Mouse (Mus musculus): Measurements from ENCODE around the gene Necab2.

The Necab2 gene

DNA sequence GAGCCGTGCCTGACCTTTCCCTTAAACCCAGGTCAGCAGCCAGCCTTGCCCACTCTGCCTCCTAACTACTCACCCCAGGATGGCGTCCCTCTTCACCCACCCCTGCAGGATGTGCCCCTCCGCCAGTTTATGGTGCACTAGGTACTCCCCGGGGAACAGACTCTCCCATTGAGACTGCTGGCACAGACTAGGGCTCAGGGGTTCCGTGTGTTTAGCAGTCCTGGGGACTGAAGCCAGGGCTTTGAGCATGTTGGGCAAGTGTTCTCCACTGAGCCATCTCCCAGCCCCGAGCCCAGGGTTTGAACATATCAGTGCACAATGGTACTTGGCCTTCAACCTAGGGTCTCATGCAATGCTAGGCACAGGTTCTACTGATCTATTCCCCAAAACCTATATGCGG, 11.0 kb upstream of the Necab2 start:
- no peaks in the 10 kb centered on the region for H3K27me3 ChIP-seq (ENCODE audit: control insufficient read depth, insufficient read depth, low read length, poor library complexity, severe bottlenecking)
- no peaks in the 10 kb centered on the region for H3K36me3 ChIP-seq (ENCODE audit: control insufficient read depth, insufficient read depth, low read length, poor library complexity, severe bottlenecking)
- no peak for DNase-seq (ENCODE audit: low read depth, low spot score)

DNA sequence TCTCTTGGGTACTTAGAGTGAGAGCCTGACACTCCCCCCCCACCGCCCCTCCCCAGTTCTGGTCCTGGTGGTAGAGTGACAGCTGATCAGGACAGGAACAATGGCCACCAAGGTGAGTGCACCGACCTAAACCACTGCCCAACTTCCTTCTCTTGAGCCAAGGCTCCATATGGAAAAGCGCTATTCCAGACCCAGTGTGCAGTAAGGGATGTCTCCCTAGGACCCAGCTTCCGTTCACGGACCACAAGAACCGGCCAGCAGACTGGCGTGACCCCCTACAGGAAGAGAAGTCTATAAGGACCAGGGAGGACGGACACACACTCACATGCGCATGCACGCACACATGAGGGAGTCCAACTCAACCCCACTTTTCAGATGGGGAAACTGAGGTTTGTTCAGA, 10.2 kb upstream of the Necab2 start:
- no peaks in the 10 kb centered on the region for H3K27me3 ChIP-seq (ENCODE audit: control insufficient read depth, insufficient read depth, low read length, poor library complexity, severe bottlenecking)
- DNase-seq (ENCODE audit: low read depth, low spot score) = no peak
- H3K36me3 ChIP-seq (ENCODE audit: control insufficient read depth, insufficient read depth, low read length, poor library complexity, severe bottlenecking) = no peaks in the 10 kb centered on the region

DNA sequence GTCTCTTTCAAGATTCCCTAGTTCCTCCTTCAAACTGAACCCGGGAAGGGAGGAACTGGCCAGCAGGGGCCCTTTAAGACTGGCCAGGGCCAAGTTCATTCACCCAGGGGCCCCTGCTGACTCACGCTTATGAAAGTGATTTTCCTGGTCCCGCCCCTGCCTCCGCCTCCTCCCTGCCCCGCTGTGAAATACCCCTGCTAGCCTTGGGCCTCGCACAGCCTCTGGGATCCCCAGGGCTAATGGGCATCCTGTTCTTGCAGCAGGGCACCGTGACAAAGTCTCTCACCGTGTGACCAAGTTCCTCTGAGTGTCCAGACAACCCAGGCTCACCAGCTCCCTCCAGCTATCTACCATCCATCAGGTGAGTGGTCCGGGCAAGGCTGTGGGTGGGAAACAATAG, 9.6 kb upstream of the Necab2 start:
- H3K36me3 ChIP-seq (ENCODE audit: control insufficient read depth, insufficient read depth, low read length, poor library complexity, severe bottlenecking) = no peaks in the 10 kb centered on the region
- DNase-seq (ENCODE audit: low read depth, low spot score) = peak; percentile 58
- no peaks in the 10 kb centered on the region for H3K27me3 ChIP-seq (ENCODE audit: control insufficient read depth, insufficient read depth, low read length, poor library complexity, severe bottlenecking)

DNA sequence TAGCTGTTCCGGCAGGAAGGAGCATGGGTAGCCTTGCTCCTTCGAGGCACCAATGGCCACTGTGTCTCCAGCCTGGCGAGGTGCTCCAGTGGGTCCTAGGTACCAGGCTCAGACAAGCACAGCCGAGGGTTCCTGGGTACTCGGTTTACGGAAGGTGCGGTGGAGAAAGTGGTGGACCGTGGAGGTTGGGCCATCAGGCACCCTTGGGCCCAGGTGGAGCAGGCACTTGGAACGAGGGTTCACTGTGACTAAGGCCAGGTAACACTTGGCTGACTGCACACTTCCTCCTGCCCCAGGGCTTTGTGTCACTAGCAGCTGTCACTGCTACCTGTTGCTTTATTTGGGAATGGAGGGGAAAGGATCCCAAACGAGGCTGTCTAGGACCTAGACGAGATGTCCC, 9.0 kb upstream of the Necab2 start:
- H3K27me3 ChIP-seq (ENCODE audit: control insufficient read depth, insufficient read depth, low read length, poor library complexity, severe bottlenecking) = no peaks in the 10 kb centered on the region
- DNase-seq (ENCODE audit: low read depth, low spot score) = peak; percentile 62
- H3K36me3 ChIP-seq (ENCODE audit: control insufficient read depth, insufficient read depth, low read length, poor library complexity, severe bottlenecking) = no peaks in the 10 kb centered on the region

DNA sequence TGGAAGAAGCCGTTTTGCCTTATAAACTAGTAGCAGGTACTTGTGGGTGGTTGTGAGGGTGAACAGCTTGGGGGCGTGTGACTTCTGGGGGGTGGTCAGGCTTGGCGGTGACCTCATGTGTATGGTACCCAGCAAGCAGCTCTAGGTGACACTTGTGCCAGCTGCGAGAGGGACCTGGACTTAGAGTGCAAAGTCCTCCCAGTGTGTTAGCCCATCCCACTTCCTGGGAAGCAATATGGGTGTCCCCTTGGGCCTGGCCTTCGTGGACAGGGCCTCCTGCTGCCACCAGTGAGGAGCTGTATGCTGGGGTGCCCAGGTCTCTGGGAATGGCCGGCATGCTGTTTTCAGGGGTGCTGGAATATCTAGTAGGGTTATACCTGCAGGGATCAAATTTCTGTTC, 7.6 kb upstream of the Necab2 start:
- no peaks in the 10 kb centered on the region for H3K36me3 ChIP-seq (ENCODE audit: control insufficient read depth, insufficient read depth, low read length, poor library complexity, severe bottlenecking)
- no peaks in the 10 kb centered on the region for H3K27me3 ChIP-seq (ENCODE audit: control insufficient read depth, insufficient read depth, low read length, poor library complexity, severe bottlenecking)
- no peak for DNase-seq (ENCODE audit: low read depth, low spot score)

DNA sequence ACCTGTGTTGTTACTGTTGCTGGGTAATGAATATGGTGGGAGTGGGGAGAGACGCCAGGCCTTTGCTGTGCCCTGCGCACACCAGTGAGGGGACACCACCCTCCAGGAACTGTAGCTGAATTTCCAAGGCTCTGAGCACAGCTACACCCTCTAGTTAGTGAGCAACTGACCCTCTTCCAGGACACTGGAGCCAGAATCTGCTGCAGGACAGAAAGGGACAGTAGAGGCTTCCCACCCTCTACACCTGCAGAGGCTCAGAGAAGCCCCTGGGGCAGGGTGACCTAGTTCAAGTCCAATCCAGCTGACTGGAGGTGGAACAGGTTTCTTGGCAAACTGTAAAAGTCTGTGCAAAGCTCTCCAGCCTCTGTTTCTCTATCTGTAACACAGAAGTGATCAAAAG, 7.1 kb upstream of the Necab2 start:
- no peak for DNase-seq (ENCODE audit: low read depth, low spot score)
- no peaks in the 10 kb centered on the region for H3K36me3 ChIP-seq (ENCODE audit: control insufficient read depth, insufficient read depth, low read length, poor library complexity, severe bottlenecking)
- no peaks in the 10 kb centered on the region for H3K27me3 ChIP-seq (ENCODE audit: control insufficient read depth, insufficient read depth, low read length, poor library complexity, severe bottlenecking)

DNA sequence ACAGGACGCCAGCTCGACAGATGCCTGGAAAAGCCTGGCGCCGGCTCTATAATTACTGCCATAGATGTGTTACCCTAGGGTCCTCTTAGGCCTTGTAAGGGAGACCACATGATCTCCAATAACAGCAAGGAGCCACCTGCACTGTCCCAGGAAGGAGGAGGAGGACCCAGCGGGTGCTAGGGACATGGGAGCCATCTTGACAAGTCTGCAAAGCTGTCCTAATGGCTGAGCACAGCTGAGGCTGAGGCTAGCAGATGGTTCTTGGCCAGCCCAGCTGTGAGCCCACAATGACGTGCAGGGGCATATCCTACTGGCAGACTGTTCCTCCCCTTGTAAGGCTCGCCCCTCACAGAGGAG, 6.6 kb upstream of the Necab2 start:
- no peaks in the 10 kb centered on the region for H3K36me3 ChIP-seq (ENCODE audit: control insufficient read depth, insufficient read depth, low read length, poor library complexity, severe bottlenecking)
- no peak for DNase-seq (ENCODE audit: low read depth, low spot score)
- H3K27me3 ChIP-seq (ENCODE audit: control insufficient read depth, insufficient read depth, low read length, poor library complexity, severe bottlenecking) = no peaks in the 10 kb centered on the region

DNA sequence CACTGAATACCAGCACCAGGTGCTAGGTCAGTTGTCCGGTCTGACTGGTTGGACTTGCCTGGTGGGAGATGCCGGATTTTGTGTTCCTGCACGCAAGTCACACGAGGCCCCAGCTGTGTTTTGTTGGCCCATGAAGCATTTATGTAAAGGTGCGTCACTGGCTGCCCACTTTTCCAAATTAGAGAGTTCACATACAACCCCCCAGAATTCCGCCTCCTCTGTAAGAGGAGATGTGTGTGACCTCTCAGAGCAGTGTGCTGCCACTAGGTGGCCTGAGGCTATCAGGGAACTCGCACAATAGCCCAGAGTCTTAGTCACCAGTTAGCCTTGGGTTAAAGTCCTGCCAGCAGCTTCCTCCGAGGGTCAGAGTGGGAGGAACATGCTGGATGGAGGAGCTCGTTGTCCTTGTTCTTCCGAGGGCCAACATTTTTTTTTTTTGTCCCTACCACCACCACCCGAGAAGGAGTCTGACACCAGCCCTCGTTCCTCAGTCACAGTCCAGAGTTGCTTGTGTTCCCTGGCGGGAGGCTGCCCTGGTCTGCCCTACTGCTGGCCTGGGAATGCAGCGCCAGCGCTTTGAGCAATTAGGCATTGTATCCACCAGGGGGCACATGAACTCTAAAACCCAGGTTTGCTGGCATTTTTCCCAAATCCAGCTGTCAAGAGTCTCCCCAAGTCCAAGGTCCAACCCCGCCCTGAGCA, 6.1 kb upstream of the Necab2 start:
- Histone ChIP-seq H3K27me3 (ENCODE audit: control insufficient read depth, insufficient read depth, low read length, poor library complexity, severe bottlenecking) (no peaks in the 10 kb centered on the region), H3K36me3 (ENCODE audit: control insufficient read depth, insufficient read depth, low read length, poor library complexity, severe bottlenecking) (no peaks in the 10 kb centered on the region)
- peak; percentile 68 for DNase-seq (ENCODE audit: low read depth, low spot score)

DNA sequence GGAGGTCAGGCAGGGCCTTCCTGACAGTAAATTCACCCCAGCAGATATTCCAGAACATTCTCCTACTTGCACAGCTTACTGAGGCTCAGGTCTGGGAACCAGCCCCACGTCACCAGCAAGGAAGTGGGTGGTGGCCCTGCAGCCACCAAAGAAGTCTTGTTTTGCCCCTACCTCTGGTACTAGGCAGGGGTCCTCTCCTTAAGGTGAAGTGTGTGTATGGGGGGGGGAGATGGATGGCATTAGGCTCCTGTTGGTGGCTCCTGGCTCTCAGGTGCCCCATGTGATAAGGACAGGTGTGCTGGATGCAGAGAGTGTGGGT, 5.6 kb upstream of the Necab2 start:
- no peak for DNase-seq (ENCODE audit: low read depth, low spot score)
- Histone ChIP-seq H3K27me3 (ENCODE audit: control insufficient read depth, insufficient read depth, low read length, poor library complexity, severe bottlenecking) (no peaks in the 10 kb centered on the region), H3K36me3 (ENCODE audit: control insufficient read depth, insufficient read depth, low read length, poor library complexity, severe bottlenecking) (no peaks in the 10 kb centered on the region)

DNA sequence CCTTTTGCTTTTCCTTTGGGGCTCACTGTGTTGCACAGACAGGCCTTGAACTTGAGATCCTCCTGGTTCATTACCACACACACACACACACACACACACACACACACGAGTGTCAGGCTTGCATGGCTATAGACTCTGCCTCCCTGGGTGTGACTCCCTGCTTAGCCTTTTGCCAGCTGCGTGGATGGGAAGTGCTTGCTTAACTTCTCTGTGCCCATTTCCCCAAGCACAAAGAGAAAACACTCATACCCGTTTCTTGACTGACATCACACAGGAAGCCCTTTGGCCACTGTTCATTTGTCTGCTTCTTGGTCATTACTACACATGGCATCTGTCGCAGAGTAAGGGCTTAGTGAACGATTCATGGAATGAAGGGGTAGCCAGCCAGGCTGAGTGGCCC, 4.5 kb upstream of the Necab2 start:
- Histone ChIP-seq H3K36me3 (ENCODE audit: control insufficient read depth, insufficient read depth, low read length, poor library complexity, severe bottlenecking) (no peaks in the 10 kb centered on the region), H3K27me3 (ENCODE audit: control insufficient read depth, insufficient read depth, low read length, poor library complexity, severe bottlenecking) (no peaks in the 10 kb centered on the region)
- DNase-seq (ENCODE audit: low read depth, low spot score) = no peak

DNA sequence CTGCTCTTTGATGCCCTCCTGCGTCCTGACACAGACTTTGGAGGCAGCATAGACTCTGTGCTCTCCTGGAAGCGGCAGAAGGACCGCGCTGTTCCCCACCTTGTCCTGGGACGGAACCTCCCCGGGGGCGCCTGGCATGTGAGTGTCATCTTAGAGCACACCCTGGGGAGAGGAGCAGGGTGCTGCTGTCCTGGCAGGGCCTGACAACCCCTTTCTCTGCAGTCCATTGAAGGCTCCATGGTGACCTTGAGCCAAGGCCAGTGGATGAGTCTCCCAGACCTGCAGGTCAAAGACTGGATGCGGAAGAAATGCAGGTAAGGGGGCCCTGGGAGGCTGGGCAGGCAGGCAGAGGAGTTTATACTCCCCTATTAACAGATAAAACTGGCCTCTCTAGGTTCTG, 3.5 kb upstream of the Necab2 start:
- DNase-seq (ENCODE audit: low read depth, low spot score) = no peak
- Histone ChIP-seq H3K27me3 (ENCODE audit: control insufficient read depth, insufficient read depth, low read length, poor library complexity, severe bottlenecking) (no peaks in the 10 kb centered on the region), H3K36me3 (ENCODE audit: control insufficient read depth, insufficient read depth, low read length, poor library complexity, severe bottlenecking) (no peaks in the 10 kb centered on the region)

DNA sequence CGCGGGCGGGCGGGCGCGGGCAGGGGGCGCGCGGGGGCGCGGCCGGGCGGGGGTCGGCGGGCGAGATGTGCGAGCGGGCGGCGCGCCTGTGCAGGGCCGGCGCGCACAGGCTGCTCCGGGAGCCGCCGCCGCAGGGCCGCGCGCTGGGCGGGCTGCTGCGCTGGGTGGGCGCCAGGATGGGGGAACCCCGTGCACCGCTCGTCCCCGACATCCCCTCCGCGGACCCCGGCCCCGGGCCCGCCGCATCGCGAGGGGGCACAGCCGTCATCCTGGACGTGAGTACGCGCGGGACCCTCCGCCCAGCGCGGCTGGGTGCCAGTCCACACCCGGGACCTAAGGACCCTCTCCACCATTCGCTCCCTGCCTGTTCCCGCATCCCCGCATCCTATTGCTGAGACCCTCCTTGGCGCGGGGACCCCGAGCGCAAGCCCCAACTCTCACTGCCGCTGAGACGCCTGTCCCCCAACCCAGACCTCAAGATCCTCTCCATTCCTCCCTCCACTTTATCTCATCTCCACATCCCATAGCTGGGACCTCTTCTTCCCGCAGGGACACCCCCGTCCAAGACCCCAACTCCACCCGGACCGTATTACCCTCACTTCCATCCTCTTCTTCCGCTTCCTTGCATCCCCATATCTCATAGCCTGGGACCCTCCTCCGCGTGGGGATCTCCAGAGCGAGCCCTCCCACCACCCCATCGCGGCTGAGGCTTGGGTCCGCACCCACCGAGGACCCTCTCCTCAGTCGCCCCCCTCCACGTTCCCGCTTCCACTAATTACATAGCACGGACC, 666 bp downstream of the Necab2 start:
- no peak for DNase-seq (ENCODE audit: low read depth, low spot score)
- H3K27me3 ChIP-seq (ENCODE audit: control insufficient read depth, insufficient read depth, low read length, poor library complexity, severe bottlenecking) = no peaks in the 10 kb centered on the region
- H3K36me3 ChIP-seq (ENCODE audit: control insufficient read depth, insufficient read depth, low read length, poor library complexity, severe bottlenecking) = no peaks in the 10 kb centered on the region

DNA sequence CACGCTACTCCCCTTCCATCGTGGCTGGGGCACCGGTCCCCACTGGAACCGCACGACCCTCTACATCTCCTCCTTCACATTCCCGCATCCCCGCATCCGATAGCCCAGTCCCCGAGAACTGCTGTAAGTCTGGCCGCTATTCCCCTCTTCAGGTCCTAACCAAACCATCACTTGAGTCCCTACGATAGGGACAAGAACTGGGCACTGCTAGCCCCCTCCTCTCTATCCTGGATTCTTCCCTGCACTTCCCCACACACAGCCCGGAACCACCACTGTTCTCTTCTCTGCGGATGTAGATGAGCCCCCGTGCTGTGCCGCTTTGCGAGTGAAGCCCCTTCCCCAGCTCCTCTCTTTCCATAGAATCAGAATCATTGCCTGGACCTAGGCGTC, 1.3 kb downstream of the Necab2 start:
- Histone ChIP-seq H3K36me3 (ENCODE audit: control insufficient read depth, insufficient read depth, low read length, poor library complexity, severe bottlenecking) (no peaks in the 10 kb centered on the region), H3K27me3 (ENCODE audit: control insufficient read depth, insufficient read depth, low read length, poor library complexity, severe bottlenecking) (no peaks in the 10 kb centered on the region)
- no peak for DNase-seq (ENCODE audit: low read depth, low spot score)

DNA sequence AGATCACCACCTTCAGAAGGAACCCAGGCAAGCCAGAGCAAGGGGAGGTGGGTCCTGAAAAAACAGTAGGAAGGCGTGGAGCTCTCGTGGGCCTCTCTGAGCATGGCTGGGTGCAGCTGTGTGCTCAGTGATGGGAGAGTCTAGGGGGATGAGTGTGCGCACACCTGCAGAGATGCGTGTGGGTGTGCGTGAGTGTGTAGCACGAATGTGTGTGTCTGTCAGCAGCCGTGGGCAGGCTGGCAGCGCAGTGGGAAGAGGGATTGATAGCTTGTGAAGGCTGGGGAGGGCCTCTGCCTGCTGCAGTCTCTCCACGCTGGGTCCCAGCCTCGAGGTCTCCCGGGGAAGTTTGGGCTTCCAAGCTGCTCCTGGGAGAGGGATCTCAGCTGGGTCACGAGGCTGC, 3.1 kb downstream of the Necab2 start:
- Histone ChIP-seq H3K27me3 (ENCODE audit: control insufficient read depth, insufficient read depth, low read length, poor library complexity, severe bottlenecking) (no peaks in the 10 kb centered on the region), H3K36me3 (ENCODE audit: control insufficient read depth, insufficient read depth, low read length, poor library complexity, severe bottlenecking) (no peaks in the 10 kb centered on the region)
- DNase-seq (ENCODE audit: low read depth, low spot score) = no peak

DNA sequence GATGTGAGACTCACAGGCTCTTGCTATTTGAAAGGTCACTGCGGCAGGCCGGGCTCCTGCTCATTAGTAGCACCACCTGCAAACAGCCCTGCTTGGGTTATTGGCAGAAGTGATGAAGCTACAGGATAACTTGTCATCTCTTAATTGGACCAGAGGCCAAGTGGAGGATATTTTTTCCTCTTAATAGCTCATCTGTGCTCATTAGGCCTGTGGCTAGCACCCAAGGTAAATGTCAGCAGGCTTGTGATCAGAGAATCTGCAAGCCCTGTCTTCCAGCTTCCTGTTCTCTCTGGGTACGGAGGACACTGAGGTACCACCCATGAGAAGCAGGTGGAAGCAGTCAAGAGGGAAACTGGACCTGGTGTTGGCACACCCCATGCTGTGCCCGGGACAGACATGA, 4.6 kb downstream of the Necab2 start:
- H3K36me3 ChIP-seq (ENCODE audit: control insufficient read depth, insufficient read depth, low read length, poor library complexity, severe bottlenecking) = no peaks in the 10 kb centered on the region
- no peaks in the 10 kb centered on the region for H3K27me3 ChIP-seq (ENCODE audit: control insufficient read depth, insufficient read depth, low read length, poor library complexity, severe bottlenecking)
- no peak for DNase-seq (ENCODE audit: low read depth, low spot score)

DNA sequence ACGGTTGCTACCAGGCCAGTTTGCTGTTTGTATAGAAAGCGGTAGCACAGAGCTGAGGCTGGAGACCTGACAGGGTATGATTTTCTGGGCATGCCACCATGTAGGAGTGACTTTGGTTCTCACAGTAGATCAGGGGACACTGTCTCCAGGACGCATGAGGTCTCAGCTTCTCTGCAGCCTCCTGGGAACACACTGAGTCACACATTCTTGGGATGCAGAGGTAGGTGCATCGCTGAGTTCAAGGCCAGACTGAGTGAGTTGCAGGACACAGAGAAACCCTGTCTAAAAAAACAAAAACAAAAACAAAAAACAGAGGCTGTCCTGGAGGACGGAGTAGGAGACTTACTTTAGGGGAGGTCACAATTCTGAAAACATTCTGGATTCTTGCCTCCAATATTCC, 6.4 kb downstream of the Necab2 start:
- DNase-seq (ENCODE audit: low read depth, low spot score) = no peak
- H3K27me3 ChIP-seq (ENCODE audit: control insufficient read depth, insufficient read depth, low read length, poor library complexity, severe bottlenecking) = no peaks in the 10 kb centered on the region
- no peaks in the 10 kb centered on the region for H3K36me3 ChIP-seq (ENCODE audit: control insufficient read depth, insufficient read depth, low read length, poor library complexity, severe bottlenecking)

Data from splenic B cell, adult 2 months (primary cell).